Mouse (Mus musculus) neutrophil, adult 59 days (primary cell): ENCODE measurements around the gene Pacs1. TPM values are rescaled to one million over a fixed set of nuclear protein-coding genes. Genes with fewer than 3 reads are reported as not detected.

Experiments
- total RNA-seq, 2 experiments: library from RNA; stranded (reverse); gene quantifications; 1 replicate in 1 of 2; 2 replicates in 1 of 2; pipeline ENCODE4 v1.2.4; 2023

The Pacs1 gene
- total RNA-seq = 100 to 1,000 TPM; 105 to 106 TPM

GRCm38 (mm10) chr19:5272801-5273733, at the start of gene Pacs1:
Gene Pacs1, minus strand, starts transcription at chr19:5273119.

DNA sequence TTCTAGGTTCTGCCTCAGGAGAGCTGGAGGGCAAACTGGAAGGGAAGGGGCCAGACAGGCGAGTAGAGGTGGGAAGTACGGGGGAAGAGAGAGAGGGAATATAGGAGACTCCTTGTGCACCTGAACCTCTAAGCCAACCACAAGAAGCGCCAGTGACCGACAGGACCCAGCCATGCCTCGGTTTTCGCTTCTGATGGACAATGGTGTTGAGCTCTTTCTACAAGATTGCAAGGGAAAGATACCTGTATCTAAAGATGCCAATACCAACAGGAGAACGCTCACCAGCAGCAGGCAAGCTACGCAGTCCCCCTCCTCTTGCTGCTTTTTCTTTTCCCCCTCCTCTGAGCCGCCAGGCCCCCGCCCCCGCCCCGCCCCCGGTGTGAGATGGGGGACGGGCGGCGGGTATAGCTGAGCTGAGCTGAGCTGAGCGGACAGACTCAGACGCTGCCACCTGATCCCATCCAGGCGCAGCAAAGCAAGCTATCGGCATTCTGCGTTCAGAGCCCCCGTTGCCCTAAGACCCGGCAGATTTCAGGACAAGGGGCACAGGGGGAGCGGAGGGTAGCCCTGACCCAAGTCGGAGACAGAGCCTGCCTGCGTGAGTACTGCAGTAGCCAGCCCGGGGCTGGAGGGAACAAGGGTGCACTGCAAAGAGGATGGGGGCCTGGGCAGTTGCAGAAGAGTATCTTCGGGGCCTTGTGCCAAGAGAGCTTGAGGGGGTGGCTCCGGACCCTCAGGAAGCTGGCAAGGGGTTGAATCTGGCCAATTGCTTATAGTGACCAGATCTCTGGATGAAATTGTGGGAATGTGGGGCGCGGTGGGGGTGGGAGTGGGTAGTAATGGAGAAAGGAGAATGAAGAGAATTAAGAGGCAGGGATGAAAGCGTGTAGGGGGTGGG, 25.2 kb upstream of the Pacs1 start, which contains the start of gene Gal3st3:
Gene Gal3st3 (plus strand): TSS at position 429 of the 898 bp plus-strand sequence.

GRCm38 (mm10) chr19:5294972-5295735, 22.2 kb upstream of the Pacs1 start, which contains the start of gene Sf3b2:
Gene Sf3b2, minus strand, starts transcription at chr19:5295455.

GRCm38 (mm10) chr19:5118384-5118698, 154.6 kb downstream of the Pacs1 start, which contains the start of gene Klc2:
Gene Klc2, minus strand, starts transcription at chr19:5118560.

GRCm38 (mm10) chr19:5106731-5107191, 166.2 kb downstream of the Pacs1 start, which contains the start of gene Rab1b:
Gene Rab1b, minus strand, starts transcription at chr19:5107072.

GRCm38 (mm10) chr19:5098363-5099143, 174.4 kb downstream of the Pacs1 start, which contains the start of gene Cnih2:
Gene Cnih2, minus strand, starts transcription at chr19:5098521.

DNA sequence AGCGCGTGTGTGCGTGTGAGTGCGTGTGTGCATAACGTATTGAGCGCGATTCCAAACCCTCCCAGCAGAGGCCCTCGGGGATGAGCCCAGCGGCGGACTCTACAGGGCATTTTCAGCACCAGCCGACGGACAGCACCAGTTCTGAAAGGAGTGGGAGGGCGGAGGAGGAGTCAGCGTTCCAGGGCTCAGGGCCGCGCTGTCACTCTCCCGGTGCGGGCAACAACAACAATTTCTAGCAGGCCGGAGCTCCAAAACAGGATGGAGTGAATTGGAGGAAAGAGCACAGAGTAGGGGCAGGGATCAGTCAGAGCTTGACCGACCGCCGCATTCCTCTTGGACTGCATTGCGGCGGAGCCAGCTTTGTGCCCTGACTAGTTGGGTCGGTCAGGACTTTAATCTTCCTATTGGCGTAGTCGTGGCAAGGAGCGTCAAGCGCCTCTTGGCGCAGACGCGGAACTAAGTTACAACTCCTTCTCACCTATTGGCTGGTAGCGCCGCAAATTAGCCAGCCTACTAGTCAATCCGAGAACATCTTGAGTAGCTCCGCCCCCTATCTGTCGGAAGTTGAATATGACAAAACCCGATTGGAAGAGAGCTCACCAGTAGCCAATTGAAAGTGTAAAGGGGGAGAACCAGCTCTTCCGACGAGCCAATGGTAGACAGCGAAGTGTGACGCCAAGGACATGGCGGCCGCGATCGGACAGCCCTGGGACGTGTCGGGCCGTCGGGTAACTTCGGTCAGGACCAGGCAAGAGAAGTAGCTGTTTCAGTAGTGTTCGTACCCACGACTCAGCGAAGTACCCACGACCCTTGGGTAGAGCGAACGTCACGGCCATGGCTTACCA, 184.8 kb downstream of the Pacs1 start, which contains the start of gene Yif1a:
Gene Yif1a (plus strand): TSS at position 655 of the 845 bp plus-strand sequence.

DNA sequence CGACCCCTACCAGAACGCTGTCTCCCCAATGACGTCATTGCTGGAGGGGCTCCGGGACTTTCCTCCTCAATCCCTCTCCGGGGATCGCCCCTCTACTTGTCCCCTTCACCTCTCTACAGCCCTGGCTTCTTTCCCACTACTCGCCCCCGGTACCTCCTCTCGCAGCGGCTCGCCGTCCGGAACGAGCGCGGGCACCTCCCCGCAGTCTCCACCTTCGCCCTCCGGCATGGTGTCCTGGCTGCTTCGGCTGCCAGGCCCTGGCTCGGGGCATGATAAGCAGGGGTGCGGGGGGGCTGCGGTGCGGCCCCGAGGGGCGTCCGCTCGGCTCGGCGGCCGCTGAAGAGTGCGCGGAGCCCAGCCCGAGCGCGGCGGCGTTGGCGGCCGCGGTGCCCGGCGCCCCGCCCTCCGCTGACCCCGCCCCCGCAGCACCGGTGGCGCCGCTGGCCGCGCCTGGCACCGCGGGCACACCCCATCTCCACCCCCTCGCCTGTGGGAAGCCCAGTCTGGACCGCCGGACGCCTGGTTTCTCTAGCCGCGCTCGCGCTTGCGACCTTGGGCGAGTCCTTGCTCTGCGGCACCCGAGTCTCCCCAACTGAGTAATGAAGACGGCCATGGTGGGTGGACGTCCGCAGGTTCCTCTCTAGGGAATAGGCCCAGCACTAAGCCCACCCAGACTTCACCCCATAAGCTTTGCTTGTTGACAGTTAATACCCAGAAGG, 187.6 kb downstream of the Pacs1 start, which contains the start of gene Tmem151a:
Gene Tmem151a (minus strand): TSS at position 387 of the 719 bp plus-strand sequence.

Other genes with a start within 250 kb of the Pacs1 start
- 1 to 10 TPM in 1 of 2 experiments, under 1 TPM in 1; 0.62 to 1.6 TPM for gene Slc29a2, start 249.3 kb downstream of the Pacs1 start, total RNA-seq
- gene B4gat1, start 234.3 kb downstream of the Pacs1 start, total RNA-seq = 1 to 10 TPM; 4.2 to 5.6 TPM
- not detected for gene AC124502.3, start 234.2 kb downstream of the Pacs1 start, total RNA-seq
- gene Brms1, start 231.8 kb downstream of the Pacs1 start, total RNA-seq = 10 to 100 TPM; 37.0 to 38.6 TPM
- 1 to 10 TPM in 1 of 2 experiments, under 1 TPM in 1; 1.00 to 1.7 TPM for gene Rin1, start 222.6 kb downstream of the Pacs1 start, total RNA-seq
- gene Cd248, start 205.0 kb downstream of the Pacs1 start, total RNA-seq = not detected
- gene Tmem151a, start 187.6 kb downstream of the Pacs1 start, total RNA-seq = not detected
- gene Yif1a, start 184.6 kb downstream of the Pacs1 start, total RNA-seq = 10 to 100 TPM; 13.7 to 18.4 TPM
- gene Cnih2, start 174.6 kb downstream of the Pacs1 start, total RNA-seq = under 1 TPM; 0.27 to 0.93 TPM
- 100 to 1,000 TPM; 135 to 146 TPM for gene Rab1b, start 166.0 kb downstream of the Pacs1 start, total RNA-seq
- 10 to 100 TPM; 10.1 to 12.8 TPM for gene Klc2, start 154.6 kb downstream of the Pacs1 start, total RNA-seq
- 100 to 1,000 TPM; 199 to 214 TPM for gene Sf3b2, start 22.3 kb upstream of the Pacs1 start, total RNA-seq
- gene Gal3st3, start 25.2 kb upstream of the Pacs1 start, total RNA-seq = not detected
- not detected for gene Catsper1, start 62.6 kb upstream of the Pacs1 start, total RNA-seq
- not detected for gene Cst6, start 76.5 kb upstream of the Pacs1 start, total RNA-seq
- gene Eif1ad, start 93.6 kb upstream of the Pacs1 start, total RNA-seq = 10 to 100 TPM; 21.3 to 25.1 TPM
- 10 to 100 TPM; 65.2 to 82.5 TPM for gene Banf1, start 94.0 kb upstream of the Pacs1 start, total RNA-seq
- gene Sart1, start 115.6 kb upstream of the Pacs1 start, total RNA-seq = 10 to 100 TPM; 96.2 to 98.5 TPM
- under 1 TPM in 1 of 2 experiments, not detected in 1; 0.20 TPM for gene Tsga10ip, start 129.4 kb upstream of the Pacs1 start, total RNA-seq
- 100 to 1,000 TPM; 122 to 124 TPM for gene Drap1, start 151.9 kb upstream of the Pacs1 start, total RNA-seq
- 10 to 100 TPM; 38.8 to 44.7 TPM for gene AI837181, start 152.0 kb upstream of the Pacs1 start, total RNA-seq
- gene Fosl1, start 174.4 kb upstream of the Pacs1 start, total RNA-seq = 10 to 100 TPM; 47.9 to 66.9 TPM
- gene Ccdc85b, start 184.8 kb upstream of the Pacs1 start, total RNA-seq = 1 to 10 TPM; 1.3 to 2.1 TPM
- 10 to 100 TPM; 51.1 to 59.5 TPM for gene Fibp, start 187.5 kb upstream of the Pacs1 start, total RNA-seq
- gene Ctsw, start 195.4 kb upstream of the Pacs1 start, total RNA-seq = under 1 TPM; 0.69 to 0.79 TPM
- gene Efemp2, start 200.8 kb upstream of the Pacs1 start, total RNA-seq = 1 to 10 TPM in 1 of 2 experiments, under 1 TPM in 1; 0.20 to 1.2 TPM
- 10 to 100 TPM; 19.9 to 20.9 TPM for gene Mus81, start 215.3 kb upstream of the Pacs1 start, total RNA-seq
- gene Cfl1, start 217.3 kb upstream of the Pacs1 start, total RNA-seq = 1,000 to 10,000 TPM; 1,662 to 1,728 TPM
- gene 1700020D05Rik, start 230.7 kb upstream of the Pacs1 start, total RNA-seq = 1 to 10 TPM in 1 of 2 experiments, under 1 TPM in 1; 0.88 to 1.6 TPM
- gene Snx32, start 237.4 kb upstream of the Pacs1 start, total RNA-seq = 1 to 10 TPM; 3.6 to 4.3 TPM